Mouse (Mus musculus) left cerebral cortex, adult 18-20 months (tissue): Measurements from ENCODE around the gene Ddit4l. TPM values are rescaled to one million over a fixed set of nuclear protein-coding genes. Genes with fewer than 3 reads are reported as not detected.
A peak's percentile ranks its signal among the peaks of the same experiment; 100 is the strongest.
"Not testable (repeated sequence)": the region's sequence is repeated elsewhere in the genome, so short reads cannot be mapped to it uniquely, and the experiment has no call there.

Experiments used
- DNase-seq, 2 experiments: peaks; one replicate each; pipeline ENCODE4 v3.0.0; 2021 to 2022; ENCODE audit warnings: low spot score in 2 of 2, mixed read lengths in 1 of 2
- microRNA-seq, 2 experiments: library from miRNA; unstranded; fragments of <30 nt; microRNA quantifications; one replicate each; pipeline ENCODE4 v1.2.0; 2021
- total RNA-seq, 2 experiments: library from RNA; stranded (reverse); gene quantifications; 2 replicates each; pipeline ENCODE4 v1.2.3; 2021

The Ddit4l gene
- total RNA-seq, 2 experiments from 2014 or later, result 18.5 to 22.7 TPM

GRCm38 (mm10) chr3:137644947-137645346 lies 23.5 kb downstream of the Ddit4l start:
- DNase-seq, result no peak

- DNase-seq, result peak; percentile 40 to 47
Measured at GRCm38 (mm10) chr3:137647427-137648100, 26.2 kb downstream of the Ddit4l start.

- DNase-seq, result no peak
Measured at GRCm38 (mm10) chr3:137649112-137649511, 27.7 kb downstream of the Ddit4l start.

- DNase-seq, result no peak
Measured at GRCm38 (mm10) chr3:137652853-137653252, 31.4 kb downstream of the Ddit4l start.

GRCm38 (mm10) chr3:137671224-137671623 lies 49.8 kb downstream of the Ddit4l start, which contains the start of gene Gm21962:
Gm21962 (plus strand) TSS chr3:137671524.
- DNase-seq, result not testable (repeated sequence)

Small RNAs within 50 kb of the gene (microRNA-seq; reads per million reads assigned to microRNA genes)
- 0 reads per million in 2 experiments for gene Gm22468

Other genes starting within 250 kb of the Ddit4l start
- gene Gm21962, start 49.9 kb downstream of the Ddit4l start, total RNA-seq, result not detected
- gene H2afz, start 242.9 kb downstream of the Ddit4l start, total RNA-seq, result 100 to 1,000 TPM; 196 to 220 TPM
- gene Dnajb14, start 246.1 kb downstream of the Ddit4l start, total RNA-seq, result 10 to 100 TPM; 46.0 to 46.1 TPM